Comparison of ENCODE assay signal across 24 mouse cellular contexts in genomic region chr1:135251405-135251804, GRCm38 (mm10). TPM values are rescaled to one million over a fixed set of nuclear protein-coding genes. Genes with fewer than 3 reads are reported as not detected.
DNase-seq lines count a peak whose midpoint lies in the region; ATAC-seq and TF ChIP-seq lines count a peak whose summit lies in the region.
"Had no signal": no experiment of that assay in that cellular context is flagged by ENCODE, and none has a peak within 500 bp of the region (broad histone marks: within the 10 kb centered on the region; RNA-seq: fewer than 3 reads in every experiment).

No protein-coding gene starts in this region.

- no peak overlapping the region for H3K27ac ChIP-seq in testis, adult 2 months (ENCODE audit: control insufficient read depth, insufficient read depth, low read depth, low read length)
- peak overlapping the region; percentile 62 for H3K27ac ChIP-seq in liver, embryonic 16.5 days (ENCODE audit: low read length)
- H3K27ac ChIP-seq in forebrain, embryonic 11.5 days (ENCODE audit: low read depth, low read length): no peak overlapping the region
- H3K27ac ChIP-seq: embryonic facial prominence, embryonic 15.5 days; hindbrain, embryonic 14.5 days; layer of hippocampus, adult 2 months; neural tube, embryonic 13.5 days had no signal

- H3K9ac ChIP-seq in liver, embryonic 16.5 days (ENCODE audit: low read depth, low read length): no peak overlapping the region
- H3K9ac ChIP-seq in forebrain, embryonic 11.5 days (ENCODE audit: low read length): no peak overlapping the region
- H3K9ac ChIP-seq: embryonic facial prominence, embryonic 15.5 days; forebrain, postnatal 0 days; heart, embryonic 12.5 days; hindbrain, embryonic 14.5 days; neural tube, embryonic 13.5 days had no signal

- H3K9me3 ChIP-seq in liver, embryonic 16.5 days (replicated peaks; ENCODE audit: control insufficient read depth, low read length): no peaks in the 10 kb centered on the region
- H3K9me3 ChIP-seq in forebrain, embryonic 11.5 days (ENCODE audit: control insufficient read depth, low read length): no peaks in the 10 kb centered on the region
- H3K9me3 ChIP-seq: embryonic facial prominence, embryonic 15.5 days; heart, embryonic 12.5 days; megakaryocyte, embryonic 14.5 days; neural tube, embryonic 13.5 days had no signal

- WGBS in liver, embryonic 16.5 days (ENCODE audit: insufficient replicate concordance): 78% methylated on average over 8 of the region's 8 CpGs
- WGBS in forebrain, embryonic 11.5 days: 81% methylated on average over 8 of the region's 8 CpGs

- H3K4me3 ChIP-seq in testis, adult 2 months (ENCODE audit: control insufficient read depth, low read depth, low read length): peak overlapping the region; percentile 1; the same call in 1 of the 2 replicates
- no peak overlapping the region for H3K4me3 ChIP-seq in liver, embryonic 16.5 days (ENCODE audit: low read depth, low read length)
- H3K4me3 ChIP-seq in forebrain, embryonic 11.5 days (ENCODE audit: low read depth, low read length): no peak overlapping the region
- H3K4me3 ChIP-seq: embryonic facial prominence, embryonic 15.5 days; heart, embryonic 12.5 days; layer of hippocampus, adult 2 months; megakaryocyte, embryonic 14.5 days; neural tube, embryonic 13.5 days had no signal

- no peaks in the 10 kb centered on the region for H3K27me3 ChIP-seq in testis, adult 2 months (ENCODE audit: control insufficient read depth, insufficient read depth, low read length)
- no peaks in the 10 kb centered on the region; the same call in 1 of the 2 replicates for H3K27me3 ChIP-seq in liver, embryonic 16.5 days (ENCODE audit: control insufficient read depth, insufficient read depth, low read depth, low read length)
- no peaks in the 10 kb centered on the region for H3K27me3 ChIP-seq in forebrain, embryonic 11.5 days (ENCODE audit: control insufficient read depth, insufficient read depth, low read length)
- H3K27me3 ChIP-seq: embryonic facial prominence, embryonic 15.5 days; neural tube, embryonic 13.5 days had no signal

- ATAC-seq in liver, embryonic 16.5 days (ENCODE audit: low read depth): no peak
- no peak for ATAC-seq in forebrain, embryonic 11.5 days (replicated peaks; ENCODE audit: low FRiP score)
- ATAC-seq: forebrain, postnatal 0 days had no signal

- no peak for TF ChIP-seq CTCF in testis, adult 2 months (IDR thresholded peaks at IDR 0.05; ENCODE audit: control insufficient read depth, insufficient read depth, insufficient replicate concordance, low read depth, low read length)

- H3K36me3 ChIP-seq in testis, adult 2 months (ENCODE audit: control insufficient read depth, insufficient read depth, low read length): no peaks in the 10 kb centered on the region
- no peaks in the 10 kb centered on the region for H3K36me3 ChIP-seq in liver, embryonic 16.5 days (ENCODE audit: control insufficient read depth, insufficient read depth)
- no peaks in the 10 kb centered on the region for H3K36me3 ChIP-seq in forebrain, embryonic 11.5 days (ENCODE audit: control insufficient read depth, insufficient read depth, low read length)
- H3K36me3 ChIP-seq: embryonic facial prominence, embryonic 15.5 days; heart, embryonic 12.5 days; neural tube, embryonic 13.5 days had no signal

- H3K4me1 ChIP-seq in testis, adult 2 months (ENCODE audit: control insufficient read depth, insufficient read depth, low read length): peaks cover 6% of the 10 kb centered on the region
- peaks cover 34% of the 10 kb centered on the region for H3K4me1 ChIP-seq in liver, embryonic 16.5 days (ENCODE audit: control insufficient read depth, low read depth, low read length)
- H3K4me1 ChIP-seq in forebrain, embryonic 11.5 days (replicated peaks; ENCODE audit: control insufficient read depth, insufficient read depth, low read length): peaks cover 6% of the 10 kb centered on the region; the same call in 1 of the 2 replicates

- peak; percentile 19 for DNase-seq in embryo, embryonic 10 days (ENCODE audit: low spot score)
- DNase-seq in embryo, embryonic 11 days: no peak
- DNase-seq in testis, postnatal 14 days (ENCODE audit: low spot score): no peak
- DNase-seq in forebrain, embryonic 11.5 days (ENCODE audit: low spot score): no peak
- DNase-seq in thymus, postnatal 4 days: no peak
- no peak for DNase-seq in kidney, adult 9 months
- DNase-seq: adrenal gland, postnatal 36 days; cerebellum, adult 8-10 months; forebrain, postnatal 0 days; heart, postnatal 36 days; kidney, postnatal 10 days; layer of hippocampus, postnatal 36 days; lung, postnatal 14 days; midbrain, embryonic 14.5 days; right cerebral cortex, adult 18-20 months; thymus, postnatal 14 days had no signal

- no peak for TF ChIP-seq POLR2A in testis, adult 2 months (IDR thresholded peaks at IDR 0.05; ENCODE audit: control insufficient read depth, low read depth, low read length)

- no peak overlapping the region for H3K4me2 ChIP-seq in liver, embryonic 16.5 days (ENCODE audit: low read depth, low read length)
- no peak overlapping the region for H3K4me2 ChIP-seq in forebrain, embryonic 11.5 days (ENCODE audit: low read depth, low read length, severe bottlenecking)
- H3K4me2 ChIP-seq: embryonic facial prominence, embryonic 15.5 days; heart, embryonic 12.5 days; hindbrain, embryonic 14.5 days; neural tube, embryonic 13.5 days had no signal

RNA-seq across cellular contexts. Expression of gene Elf3, which starts 7.0 kb away (rescaled TPM):
- polyA plus RNA-seq in testis, adult 2 months (2012; rRNA removed): 1.8 TPM in 1 of 2 replicates, not detected in the other
- polyA plus RNA-seq in liver, embryonic 16.5 days (2015; fragmentation: Nextera tagmentation; extraction: Ambion mirVana): 0.93 and 2.5 TPM in 2 replicates
- polyA plus RNA-seq in forebrain, embryonic 11.5 days (2014; fragmentation: Nextera tagmentation; extraction: Ambion mirVana): 0.83 and 0.97 TPM in 2 replicates

RNA-seq across cellular contexts. Expression of gene Rnpep, which starts 32.5 kb away (rescaled TPM):
- 15.7 and 16.6 TPM in 2 replicates for polyA plus RNA-seq in testis, adult 2 months (2012; rRNA removed)
- polyA plus RNA-seq in liver, embryonic 16.5 days (2015; fragmentation: Nextera tagmentation; extraction: Ambion mirVana): 21.4 and 23.8 TPM in 2 replicates
- 96.0 and 100 TPM in 2 replicates for polyA plus RNA-seq in forebrain, embryonic 11.5 days (2014; fragmentation: Nextera tagmentation; extraction: Ambion mirVana)
